Mouse (Mus musculus): ENCODE measurements at regions not wholly inside any gene's neighbourhood (a gene's known extent, or its start where the extent isn't known, plus 50 kb on each side); places are given as distances from the start of the nearest gene placed in this dataset.

GRCm38 (mm10) chr9:94239479-94240241 is 298.2 kb downstream of the 1190002N15Rik start:
- no peak overlapping the region for H3K4me2 ChIP-seq (replicated peaks; ENCODE audit: low read depth, low read length)
- WGBS = 88% methylated on average over 8 of the region's 8 CpGs
- H3K27ac ChIP-seq (ENCODE audit: low read depth, low read length) = no peak overlapping the region
- DNase-seq (ENCODE audit: low spot score) (no peak), ATAC-seq (ENCODE audit: low FRiP score) (no peak)
- no peaks in the 10 kb centered on the region for H3K27me3 ChIP-seq (ENCODE audit: control insufficient read depth, insufficient read depth, low read length)
- H3K36me3 ChIP-seq (ENCODE audit: control insufficient read depth, insufficient read depth, low read length) = no peaks in the 10 kb centered on the region
- no peaks in the 10 kb centered on the region for H3K9me3 ChIP-seq (ENCODE audit: control insufficient read depth, low read length)
- no peak overlapping the region for H3K4me3 ChIP-seq (ENCODE audit: low read depth, low read length)
- no peaks in the 10 kb centered on the region for H3K4me1 ChIP-seq (replicated peaks; ENCODE audit: control insufficient read depth, insufficient read depth, low read length)
- H3K9ac ChIP-seq (ENCODE audit: low read depth, low read length) = no peak overlapping the region

- ATAC-seq (ENCODE audit: low FRiP score) = no peak
- Histone ChIP-seq H3K27me3 (ENCODE audit: control insufficient read depth, insufficient read depth, low read length) (no peaks in the 10 kb centered on the region), H3K4me3 (ENCODE audit: low read depth, low read length) (no peak overlapping the region)
Observed at GRCm38 (mm10) chr9:94238565-94238964, 299.3 kb downstream of the 1190002N15Rik start.

GRCm38 (mm10) chr9:94229537-94229936 is 308.3 kb downstream of the 1190002N15Rik start:
- Histone ChIP-seq H3K9me3 (ENCODE audit: control insufficient read depth, low read length) (no peaks in the 10 kb centered on the region), H3K4me1 (replicated peaks; ENCODE audit: control insufficient read depth, insufficient read depth, low read length) (no peaks in the 10 kb centered on the region), H3K4me3 (ENCODE audit: low read depth, low read length) (no peak overlapping the region), H3K4me2 (replicated peaks; ENCODE audit: low read depth, low read length) (no peak overlapping the region), H3K27me3 (ENCODE audit: control insufficient read depth, insufficient read depth, low read length) (no peaks in the 10 kb centered on the region), H3K27ac (ENCODE audit: low read depth, low read length) (no peak overlapping the region), H3K9ac (ENCODE audit: low read depth, low read length) (no peak overlapping the region), H3K36me3 (ENCODE audit: control insufficient read depth, insufficient read depth, low read length) (no peaks in the 10 kb centered on the region)
- ATAC-seq (ENCODE audit: low FRiP score) (no peak), DNase-seq (ENCODE audit: low spot score) (no peak)
- 85% methylated on average over 2 of the region's 2 CpGs for WGBS

More at GRCm38 (mm10) chr9:94238565-94238964, 299.3 kb downstream of the 1190002N15Rik start:
- Histone ChIP-seq H3K27ac (ENCODE audit: low read depth, low read length) (no peak overlapping the region), H3K4me2 (replicated peaks; ENCODE audit: low read depth, low read length) (no peak overlapping the region), H3K9ac (ENCODE audit: low read depth, low read length) (no peak overlapping the region), H3K9me3 (ENCODE audit: control insufficient read depth, low read length) (no peaks in the 10 kb centered on the region), H3K36me3 (ENCODE audit: control insufficient read depth, insufficient read depth, low read length) (no peaks in the 10 kb centered on the region), H3K4me1 (replicated peaks; ENCODE audit: control insufficient read depth, insufficient read depth, low read length) (no peaks in the 10 kb centered on the region)
- no peak for DNase-seq (ENCODE audit: low spot score)

- no peak for DNase-seq (ENCODE audit: low spot score)
- Histone ChIP-seq H3K27ac (ENCODE audit: low read depth, low read length) (no peak overlapping the region), H3K27me3 (ENCODE audit: control insufficient read depth, insufficient read depth, low read length) (no peaks in the 10 kb centered on the region), H3K9me3 (ENCODE audit: control insufficient read depth, low read length) (no peaks in the 10 kb centered on the region), H3K36me3 (ENCODE audit: control insufficient read depth, insufficient read depth, low read length) (no peaks in the 10 kb centered on the region), H3K4me3 (ENCODE audit: low read depth, low read length) (no peak overlapping the region), H3K4me1 (replicated peaks; ENCODE audit: control insufficient read depth, insufficient read depth, low read length) (no peaks in the 10 kb centered on the region), H3K9ac (ENCODE audit: low read depth, low read length) (no peak overlapping the region), H3K4me2 (replicated peaks; ENCODE audit: low read depth, low read length) (no peak overlapping the region)
- WGBS = 69% methylated on average over 2 of the region's 2 CpGs
- no peak for ATAC-seq (ENCODE audit: low FRiP score)
Observed at GRCm38 (mm10) chr9:94219116-94219515, 318.8 kb downstream of the 1190002N15Rik start.

GRCm38 (mm10) chr9:94216414-94217279 is 321.2 kb downstream of the 1190002N15Rik start:
- Histone ChIP-seq H3K4me2 (replicated peaks; ENCODE audit: low read depth, low read length) (no peak overlapping the region), H3K9me3 (ENCODE audit: control insufficient read depth, low read length) (no peaks in the 10 kb centered on the region), H3K36me3 (ENCODE audit: control insufficient read depth, insufficient read depth, low read length) (no peaks in the 10 kb centered on the region), H3K4me3 (ENCODE audit: low read depth, low read length) (no peak overlapping the region), H3K9ac (ENCODE audit: low read depth, low read length) (no peak overlapping the region), H3K27me3 (ENCODE audit: control insufficient read depth, insufficient read depth, low read length) (no peaks in the 10 kb centered on the region), H3K27ac (ENCODE audit: low read depth, low read length) (no peak overlapping the region), H3K4me1 (replicated peaks; ENCODE audit: control insufficient read depth, insufficient read depth, low read length) (no peaks in the 10 kb centered on the region)
- WGBS = 70% methylated on average over 8 of the region's 8 CpGs
- ATAC-seq (ENCODE audit: low FRiP score) (no peak), DNase-seq (ENCODE audit: low spot score) (no peak)

- DNase-seq (ENCODE audit: low spot score) (no peak), ATAC-seq (ENCODE audit: low FRiP score) (no peak)
- 82% methylated on average over 9 of the region's 9 CpGs for WGBS
- Histone ChIP-seq H3K36me3 (ENCODE audit: control insufficient read depth, insufficient read depth, low read length) (no peaks in the 10 kb centered on the region), H3K4me3 (ENCODE audit: low read depth, low read length) (no peak overlapping the region), H3K27ac (ENCODE audit: low read depth, low read length) (no peak overlapping the region), H3K9ac (ENCODE audit: low read depth, low read length) (no peak overlapping the region), H3K27me3 (ENCODE audit: control insufficient read depth, insufficient read depth, low read length) (no peaks in the 10 kb centered on the region), H3K9me3 (ENCODE audit: control insufficient read depth, low read length) (no peaks in the 10 kb centered on the region), H3K4me1 (replicated peaks; ENCODE audit: control insufficient read depth, insufficient read depth, low read length) (no peaks in the 10 kb centered on the region), H3K4me2 (replicated peaks; ENCODE audit: low read depth, low read length) (no peak overlapping the region)
Observed at GRCm38 (mm10) chr9:94210467-94211249, 327.2 kb downstream of the 1190002N15Rik start.

- Histone ChIP-seq H3K9ac (ENCODE audit: low read depth, low read length) (no peak overlapping the region), H3K27ac (ENCODE audit: low read depth, low read length) (no peak overlapping the region), H3K4me3 (ENCODE audit: low read depth, low read length) (no peak overlapping the region), H3K4me1 (replicated peaks; ENCODE audit: control insufficient read depth, insufficient read depth, low read length) (no peaks in the 10 kb centered on the region), H3K4me2 (replicated peaks; ENCODE audit: low read depth, low read length) (no peak overlapping the region), H3K36me3 (ENCODE audit: control insufficient read depth, insufficient read depth, low read length) (no peaks in the 10 kb centered on the region), H3K27me3 (ENCODE audit: control insufficient read depth, insufficient read depth, low read length) (no peaks in the 10 kb centered on the region), H3K9me3 (ENCODE audit: control insufficient read depth, low read length) (no peaks in the 10 kb centered on the region)
- WGBS = 91% methylated on average over 3 of the region's 3 CpGs
- DNase-seq (ENCODE audit: low spot score) (no peak), ATAC-seq (ENCODE audit: low FRiP score) (no peak)
Observed at GRCm38 (mm10) chr9:94208987-94209386, 328.9 kb downstream of the 1190002N15Rik start.

DNA sequence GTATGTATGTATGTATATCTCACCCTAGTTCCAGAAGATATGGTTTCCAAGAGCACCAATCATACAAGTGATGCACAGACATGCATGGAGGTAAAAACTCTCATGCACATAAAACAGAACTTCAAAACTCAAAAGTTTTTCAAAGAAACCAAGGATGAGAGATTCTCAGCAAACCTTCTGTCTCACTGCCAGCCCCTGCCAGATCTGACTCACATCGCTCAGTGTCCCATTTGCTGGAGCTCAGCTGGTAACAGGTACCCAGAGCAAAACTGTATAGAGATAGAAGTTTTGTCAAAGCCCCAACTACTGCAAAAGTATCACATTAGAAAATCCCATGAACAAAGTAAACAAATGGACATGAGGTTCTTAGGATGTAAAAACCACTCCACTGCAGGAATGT is 337.0 kb downstream of the 1190002N15Rik start:
- no peaks in the 10 kb centered on the region for H3K36me3 ChIP-seq (ENCODE audit: control insufficient read depth, insufficient read depth, low read length)
- no peak overlapping the region for H3K4me2 ChIP-seq (replicated peaks; ENCODE audit: low read depth, low read length)
- WGBS = 100% methylated on average over 1 of the region's 1 CpGs
- H3K4me3 ChIP-seq (ENCODE audit: low read depth, low read length) = no peak overlapping the region
- no peaks in the 10 kb centered on the region for H3K27me3 ChIP-seq (ENCODE audit: control insufficient read depth, insufficient read depth, low read length)
- DNase-seq (ENCODE audit: low spot score) = no peak
- no peak for ATAC-seq (ENCODE audit: low FRiP score)
- H3K9ac ChIP-seq (ENCODE audit: low read depth, low read length) = no peak overlapping the region
- no peaks in the 10 kb centered on the region for H3K9me3 ChIP-seq (ENCODE audit: control insufficient read depth, low read length)
- H3K27ac ChIP-seq (ENCODE audit: low read depth, low read length) = no peak overlapping the region
- no peaks in the 10 kb centered on the region for H3K4me1 ChIP-seq (replicated peaks; ENCODE audit: control insufficient read depth, insufficient read depth, low read length)
